Comparison of ENCODE assay signal across 28 mouse cellular contexts in genomic region chr9:14939610-14940009, GRCm38 (mm10). TPM values are rescaled to one million over a fixed set of nuclear protein-coding genes. Genes with fewer than 3 reads are reported as not detected.
DNase-seq lines count a peak whose midpoint lies in the region; ATAC-seq and TF ChIP-seq lines count a peak whose summit lies in the region.
"Had no signal": no experiment of that assay in that cellular context is flagged by ENCODE, and none has a peak within 500 bp of the region (broad histone marks: within the 10 kb centered on the region; RNA-seq: fewer than 3 reads in every experiment).

No protein-coding gene starts in this region.

- no peak overlapping the region for H3K9ac ChIP-seq in lung, postnatal 0 days (replicated peaks; ENCODE audit: low read depth)

- H3K27ac ChIP-seq in heart, embryonic 10.5 days = no peak overlapping the region
- H3K27ac ChIP-seq in lung, postnatal 0 days (ENCODE audit: low read length) = no peak overlapping the region

- peak; percentile 35 for DNase-seq in heart, embryonic 10.5 days (ENCODE audit: low spot score)
- DNase-seq in heart, postnatal 10 days = no peak
- peak; percentile 57 for DNase-seq in lung, postnatal 0 days (ENCODE audit: low spot score)
- no peak for DNase-seq in lung, postnatal 10 days
- peak; percentile 25 for DNase-seq in brain, adult 2 months (ENCODE audit: low read depth, low spot score)
- DNase-seq: adrenal gland, adult 2 months; adrenal gland, adult 8-10 months; adrenal gland, postnatal 10 days; adrenal gland, postnatal 14 days; adrenal gland, postnatal 25 days; adrenal gland, postnatal 36 days; B cell, adult 2 months; cerebellum, adult 11 months; cerebellum, adult 11-12 months; cerebellum, adult 18-20 months; cerebellum, adult 2 months; cerebellum, adult 8-10 months had no signal

- H3K9me3 ChIP-seq in heart, embryonic 10.5 days = no peaks in the 10 kb centered on the region
- no peaks in the 10 kb centered on the region for H3K9me3 ChIP-seq in lung, postnatal 0 days (ENCODE audit: low read length)
- H3K9me3 ChIP-seq: G1E had no signal

- peak; percentile 85 for ATAC-seq in lung, postnatal 0 days
- ATAC-seq in cerebellum, adult (ENCODE audit: insufficient number of reproducible peaks, low FRiP score, low TSS enrichment) = no peak
- ATAC-seq: activated CD4-positive, CD25-positive, alpha-beta regulatory T cell, adult 4 months; CD4-positive, CD25-positive, alpha-beta regulatory T cell, adult 4 months; Patski had no signal

- no peak overlapping the region for H3K4me3 ChIP-seq in heart, embryonic 10.5 days
- no peak overlapping the region for H3K4me3 ChIP-seq in lung, postnatal 0 days (ENCODE audit: low read depth, low read length)

- no peaks in the 10 kb centered on the region for H3K36me3 ChIP-seq in heart, embryonic 10.5 days
- H3K36me3 ChIP-seq in lung, postnatal 0 days (ENCODE audit: insufficient read depth, low read length) = no peaks in the 10 kb centered on the region
- H3K36me3 ChIP-seq: G1E had no signal

- intact Hi-C loops in heart, postnatal 10 days (cut with DNase I) = no loop called here

- TF ChIP-seq CTCF in lung, postnatal 0 days (IDR thresholded peaks at IDR 0.05) = no peak

- no peak overlapping the region for H3K4me2 ChIP-seq in lung, postnatal 0 days (replicated peaks; ENCODE audit: low read depth, low read length)

- peaks cover 5% of the 10 kb centered on the region; the same call in 1 of the 2 replicates for H3K4me1 ChIP-seq in heart, embryonic 10.5 days
- no peaks in the 10 kb centered on the region for H3K4me1 ChIP-seq in lung, postnatal 0 days (ENCODE audit: insufficient read depth, low read depth, low read length)

- 74% methylated on average over 3 of the region's 3 CpGs for WGBS in heart, embryonic 10.5 days
- 49% methylated on average over 3 of the region's 3 CpGs for whole genome bisulfite sequencing in lung, postnatal 0 days

- no peaks in the 10 kb centered on the region for H3K27me3 ChIP-seq in heart, embryonic 10.5 days (ENCODE audit: insufficient read depth, poor library complexity, severe bottlenecking)
- H3K27me3 ChIP-seq in lung, postnatal 0 days (replicated peaks; ENCODE audit: insufficient read depth, low read length) = no peaks in the 10 kb centered on the region
- H3K27me3 ChIP-seq: CH12.LX had no signal

- peak; percentile 90 for TF ChIP-seq EP300 in lung, postnatal 0 days (IDR thresholded peaks at IDR 0.05)

RNA-seq across cellular contexts. Expression of gene Izumo1r, which starts 35.9 kb away (rescaled TPM):
- 0.10 TPM in 1 of 2 replicates, not detected in the other for polyA plus RNA-seq in heart, embryonic 10.5 days (2016; fragmentation: Nextera tagmentation; extraction: Ambion mirVana)
- total RNA-seq in heart, postnatal 10 days (2021) = not detected
- 0.23 TPM in 1 of 2 replicates, not detected in the other for polyA plus RNA-seq in lung, postnatal 0 days (2015; fragmentation: Nextera tagmentation; extraction: Ambion mirVana)
- total RNA-seq: adrenal gland, adult 18-20 months; adrenal gland, adult 2 months; adrenal gland, adult 8-10 months; adrenal gland, postnatal 14 days; adrenal gland, postnatal 25 days; adrenal gland, postnatal 36 days; adrenal gland, postnatal 4 days; CH12.LX; MEL had no signal
- polyA plus RNA-seq: brain, embryonic 14.5 days; C2C12; cerebellum, adult 2 months; G1E; Patski had no signal

Comparison
In these comparisons a context has a peak if more than half of its experiments do, and no peak if none do; other contexts are left out.
1. DNase-seq: peak in heart, embryonic 10.5 days (single experiment), lung, postnatal 0 days (single experiment) and brain, adult 2 months (single experiment); none in heart, postnatal 10 days (0 of 2) and lung, postnatal 10 days (single experiment).